Mouse (Mus musculus): Measurements from ENCODE around the gene Tmed2. TPM values are rescaled to one million over a fixed set of nuclear protein-coding genes. Genes with fewer than 3 reads are reported as not detected.

Tmed2 gene
- polyA plus RNA-seq (2012; rRNA removed), result 260 and 264 TPM in 2 replicates
- polyA plus RNA-seq (2014; fragmentation: Nextera tagmentation; extraction: Ambion mirVana), result 594 and 615 TPM in 2 replicates

- Histone ChIP-seq H3K4me1 (ENCODE audit: control insufficient read depth, insufficient read depth, low read length) (peaks cover 7% of the 10 kb centered on the region), H3K9me3 (ENCODE audit: control insufficient read depth, low read length) (no peaks in the 10 kb centered on the region), H3K27me3 (ENCODE audit: control insufficient read depth, insufficient read depth, low read length) (no peaks in the 10 kb centered on the region), H3K27ac (replicated peaks; ENCODE audit: low read depth, low read length) (peak within 1 kb of the TSS; percentile 86), H3K36me3 (ENCODE audit: control insufficient read depth, insufficient read depth, low read length) (peaks cover 33% of the 10 kb centered on the region), H3K9ac (ENCODE audit: low read depth, low read length, severe bottlenecking) (peak within 1 kb of the TSS; percentile 92), H3K4me3 (replicated peaks; ENCODE audit: low read length) (peak within 1 kb of the TSS; percentile 90), H3K4me2 (replicated peaks; ENCODE audit: low read depth, low read length, severe bottlenecking) (peak within 1 kb of the TSS; percentile 76)
- DNase-seq (ENCODE audit: low spot score) (peak; percentile 97), ATAC-seq (ENCODE audit: low FRiP score, low read depth) (peak; percentile 99)
- under 1% methylated on average over 29 of the region's 35 CpGs for WGBS
- no peak for TF ChIP-seq POLR2A (IDR thresholded peaks at IDR 0.05; ENCODE audit: borderline replicate concordance, extremely low read depth, insufficient read depth, insufficient read length)
Observed at GRCm38 (mm10) chr5:124540383-124540786, at the start of gene Tmed2. TSS of gene Tmed2 (plus strand) at chr5:124540695.

GRCm38 (mm10) chr5:124491732-124492131, 48.8 kb upstream of the Tmed2 start:
- DNase-seq (ENCODE audit: low spot score), result no peak
- Histone ChIP-seq H3K9me3 (ENCODE audit: control insufficient read depth, low read length) (no peaks in the 10 kb centered on the region), H3K27ac (replicated peaks; ENCODE audit: low read depth, low read length) (no peak overlapping the region), H3K9ac (ENCODE audit: low read depth, low read length, severe bottlenecking) (no peak overlapping the region), H3K4me2 (replicated peaks; ENCODE audit: low read depth, low read length, severe bottlenecking) (no peak overlapping the region), H3K36me3 (ENCODE audit: control insufficient read depth, insufficient read depth, low read length) (peaks cover 65% of the 10 kb centered on the region), H3K4me3 (replicated peaks; ENCODE audit: low read length) (no peak overlapping the region), H3K4me1 (ENCODE audit: control insufficient read depth, insufficient read depth, low read length) (no peaks in the 10 kb centered on the region), H3K27me3 (ENCODE audit: control insufficient read depth, insufficient read depth, low read length) (no peaks in the 10 kb centered on the region)
- no peak for ATAC-seq (ENCODE audit: low FRiP score, low read depth)
- TF ChIP-seq POLR2A (IDR thresholded peaks at IDR 0.05; ENCODE audit: borderline replicate concordance, extremely low read depth, insufficient read depth, insufficient read length), result no peak
- WGBS, result 78% methylated on average over 4 of the region's 4 CpGs

GRCm38 (mm10) chr5:124492618-124493017, 47.9 kb upstream of the Tmed2 start:
- ATAC-seq (ENCODE audit: low FRiP score, low read depth) (no peak), DNase-seq (ENCODE audit: low spot score) (no peak)
- Histone ChIP-seq H3K27ac (replicated peaks; ENCODE audit: low read depth, low read length) (no peak overlapping the region), H3K4me1 (ENCODE audit: control insufficient read depth, insufficient read depth, low read length) (no peaks in the 10 kb centered on the region), H3K4me3 (replicated peaks; ENCODE audit: low read length) (no peak overlapping the region), H3K4me2 (replicated peaks; ENCODE audit: low read depth, low read length, severe bottlenecking) (no peak overlapping the region), H3K9ac (ENCODE audit: low read depth, low read length, severe bottlenecking) (no peak overlapping the region), H3K9me3 (ENCODE audit: control insufficient read depth, low read length) (no peaks in the 10 kb centered on the region), H3K36me3 (ENCODE audit: control insufficient read depth, insufficient read depth, low read length) (peaks cover 69% of the 10 kb centered on the region), H3K27me3 (ENCODE audit: control insufficient read depth, insufficient read depth, low read length) (no peaks in the 10 kb centered on the region)
- TF ChIP-seq POLR2A (IDR thresholded peaks at IDR 0.05; ENCODE audit: borderline replicate concordance, extremely low read depth, insufficient read depth, insufficient read length), result no peak
- 81% methylated on average over 4 of the region's 4 CpGs for WGBS

- Histone ChIP-seq H3K36me3 (ENCODE audit: control insufficient read depth, insufficient read depth, low read length) (peaks cover 73% of the 10 kb centered on the region), H3K4me1 (ENCODE audit: control insufficient read depth, insufficient read depth, low read length) (no peaks in the 10 kb centered on the region), H3K9ac (ENCODE audit: low read depth, low read length, severe bottlenecking) (no peak overlapping the region), H3K4me3 (replicated peaks; ENCODE audit: low read length) (no peak overlapping the region), H3K9me3 (ENCODE audit: control insufficient read depth, low read length) (no peaks in the 10 kb centered on the region), H3K4me2 (replicated peaks; ENCODE audit: low read depth, low read length, severe bottlenecking) (no peak overlapping the region), H3K27me3 (ENCODE audit: control insufficient read depth, insufficient read depth, low read length) (no peaks in the 10 kb centered on the region), H3K27ac (replicated peaks; ENCODE audit: low read depth, low read length) (no peak overlapping the region)
- WGBS, result 86% methylated on average over 11 of the region's 11 CpGs
- no peak for ATAC-seq (ENCODE audit: low FRiP score, low read depth)
- no peak for TF ChIP-seq POLR2A (IDR thresholded peaks at IDR 0.05; ENCODE audit: borderline replicate concordance, extremely low read depth, insufficient read depth, insufficient read length)
- DNase-seq (ENCODE audit: low spot score), result no peak
Observed at GRCm38 (mm10) chr5:124493455-124493854, 47.0 kb upstream of the Tmed2 start.

- DNase-seq (ENCODE audit: low spot score) (no peak), ATAC-seq (ENCODE audit: low FRiP score, low read depth) (0 out of 2 replicates have a peak, but pooled peaks have one; percentile 41)
- Histone ChIP-seq H3K9ac (ENCODE audit: low read depth, low read length, severe bottlenecking) (no peak overlapping the region), H3K4me3 (replicated peaks; ENCODE audit: low read length) (no peak overlapping the region), H3K27me3 (ENCODE audit: control insufficient read depth, insufficient read depth, low read length) (no peaks in the 10 kb centered on the region), H3K4me1 (ENCODE audit: control insufficient read depth, insufficient read depth, low read length) (no peaks in the 10 kb centered on the region), H3K9me3 (ENCODE audit: control insufficient read depth, low read length) (no peaks in the 10 kb centered on the region), H3K36me3 (ENCODE audit: control insufficient read depth, insufficient read depth, low read length) (peaks cover 86% of the 10 kb centered on the region), H3K27ac (replicated peaks; ENCODE audit: low read depth, low read length) (no peak overlapping the region), H3K4me2 (replicated peaks; ENCODE audit: low read depth, low read length, severe bottlenecking) (no peak overlapping the region)
- TF ChIP-seq POLR2A (IDR thresholded peaks at IDR 0.05; ENCODE audit: borderline replicate concordance, extremely low read depth, insufficient read depth, insufficient read length), result no peak
- WGBS, result 76% methylated on average over 7 of the region's 7 CpGs
Observed at GRCm38 (mm10) chr5:124495547-124495946, 44.9 kb upstream of the Tmed2 start.

All from limb, embryonic 14.5 days (tissue).